Mouse (Mus musculus) E14TG2a.4 (cell line): ENCODE data around the gene Slc22a12.

Experiments used
- CTCF ChIP-seq: conservative IDR thresholded peaks from 2 replicates; pipeline ENCODE4 v1.5.1; 2014; ENCODE audit warnings: low read length
- NANOG ChIP-seq: IDR thresholded peaks from 2 replicates; pipeline ENCODE4 v1.6.1; 2014; ENCODE audit warnings: borderline replicate concordance, low read length, mixed read lengths
- POU5F1 ChIP-seq: IDR thresholded peaks from 2 replicates; pipeline ENCODE4 v1.6.1; 2014; ENCODE audit warnings: low read length, borderline replicate concordance

GRCm38 (mm10) chr19:6527439-6527838 lies 15.4 kb downstream of the Slc22a12 start:
- no peak for TF ChIP-seq CTCF
- TF ChIP-seq POU5F1 = no peak
- TF ChIP-seq NANOG = no peak
